Mouse (Mus musculus) heart, embryonic 11.5 days (tissue): ENCODE data around the gene Osbpl7. TPM values are rescaled to one million over a fixed set of nuclear protein-coding genes. Genes with fewer than 3 reads are reported as not detected.

Source experiments
- ATAC-seq: fragments of 200-750 bp; cut with Nextera tagmentation; replicated peaks from 2 replicates; pipeline ENCODE4 v1.8.0; 2017; ENCODE audit warnings: moderate library complexity; ENCODE audit not compliant: insufficient number of reproducible peaks, low FRiP score, low TSS enrichment
- H3K27ac ChIP-seq: fragments of 300-500 bp; sonication (generic); 2 replicates; pipeline ENCODE4 v1.5.1; 2014; ENCODE audit warnings: mild to moderate bottlenecking, low read depth, low read length
- H3K27me3 ChIP-seq: fragments of 300-500 bp; sonication (generic); 2 replicates; pipeline ENCODE4 v1.6.1; 2014; ENCODE audit warnings: mild to moderate bottlenecking, low read length, mixed read lengths; ENCODE audit not compliant: control insufficient read depth, insufficient read depth
- H3K36me3 ChIP-seq: fragments of 300-500 bp; sonication (generic); 2 replicates; pipeline ENCODE4 v1.6.1; 2014; ENCODE audit warnings: mild to moderate bottlenecking, low read length, moderate library complexity, mixed read lengths; ENCODE audit not compliant: control insufficient read depth, insufficient read depth
- H3K4me1 ChIP-seq: fragments of 300-500 bp; sonication (generic); 2 replicates; pipeline ENCODE4 v1.6.1; 2014; ENCODE audit warnings: low read length; ENCODE audit not compliant: control insufficient read depth, insufficient read depth
- H3K4me2 ChIP-seq: fragments of 300-500 bp; sonication (generic); 2 replicates; pipeline ENCODE4 v1.6.1; 2014; ENCODE audit warnings: mild to moderate bottlenecking, moderate library complexity
- H3K4me3 ChIP-seq: fragments of 300-500 bp; sonication (generic); 2 replicates; pipeline ENCODE4 v1.5.1; 2014; ENCODE audit warnings: low read depth, low read length
- H3K9ac ChIP-seq: fragments of 300-500 bp; sonication (generic); 2 replicates; pipeline ENCODE4 v1.6.1; 2014; ENCODE audit warnings: mild to moderate bottlenecking, low read depth, low read length, moderate library complexity
- H3K9me3 ChIP-seq: fragments of 300-500 bp; sonication (generic); replicated peaks from 2 replicates; pipeline ENCODE4 v1.6.1; 2016; ENCODE audit warnings: low read length; ENCODE audit not compliant: control insufficient read depth
- WGBS: fragments of 180-500 bp; shearing (Covaris S2); extraction: QIAGEN DNeasy Blood & Tissue Kit; methylation state at CpG from one replicate; pipeline ENCODE4 v1.1.7; 2014; ENCODE audit not compliant: insufficient replicate concordance; 5-methylcytosine and 5-hydroxymethylcytosine counted together
- polyA plus RNA-seq: library from polyadenylated mRNA; unstranded; fragments of >200 nt; fragmentation: Nextera tagmentation; extraction: Ambion mirVana; gene quantifications from 2 replicates; pipeline ENCODE4 v1.2.1, GENCODE M21; 2014

The Osbpl7 gene
- polyA plus RNA-seq, 1 experiment from 2014 or later, result 4.1 TPM

DNA sequence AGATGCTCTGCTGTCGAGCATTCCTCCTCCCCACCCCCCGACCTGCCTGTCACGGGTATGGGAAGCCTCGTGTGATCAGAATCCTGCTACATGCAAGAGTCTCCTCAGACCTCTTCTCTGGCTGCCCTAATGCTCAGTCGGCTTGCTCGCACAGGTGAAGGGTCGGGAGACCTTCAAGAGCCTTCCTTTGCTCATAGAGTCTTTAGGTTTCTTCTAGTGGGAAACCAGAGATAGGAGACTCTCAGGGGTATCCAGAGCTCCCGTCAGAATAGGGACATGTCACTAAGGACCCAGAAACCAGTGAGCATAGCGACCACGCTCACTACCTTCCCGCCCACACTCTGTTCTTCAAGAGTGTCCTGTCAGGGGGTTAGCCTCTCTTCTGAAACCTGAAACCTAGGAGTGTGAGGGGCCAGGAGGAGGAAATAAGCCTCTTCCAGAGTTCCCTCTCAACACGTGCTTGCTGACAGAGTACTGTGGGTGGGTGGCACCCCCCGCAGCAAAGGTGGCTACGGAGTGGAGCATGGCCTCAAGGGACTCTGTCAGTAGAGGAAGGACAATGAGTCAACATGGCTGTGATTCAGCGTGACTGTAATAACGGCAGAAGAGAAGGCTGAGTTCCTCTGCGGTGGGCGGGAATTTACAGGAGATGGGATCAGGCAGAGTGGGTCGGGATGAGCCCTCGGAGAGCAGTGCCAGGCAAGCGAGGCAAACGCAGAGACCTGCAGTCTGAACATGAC, 33.1 kb downstream of the Osbpl7 start:
- H3K9me3 ChIP-seq, result no peaks in the 10 kb centered on the region
- H3K27me3 ChIP-seq, result peaks cover 7% of the 10 kb centered on the region; the same call in 1 of the 2 replicates
- H3K27ac ChIP-seq, result no peak overlapping the region
- no peak overlapping the region for H3K9ac ChIP-seq
- peaks cover 12% of the 10 kb centered on the region for H3K4me1 ChIP-seq
- H3K4me3 ChIP-seq, result no peak overlapping the region
- no peak for ATAC-seq
- peak overlapping the region; percentile 44 for H3K4me2 ChIP-seq
- WGBS, result 17% methylated on average over 22 of the region's 22 CpGs
- H3K36me3 ChIP-seq, result no peaks in the 10 kb centered on the region

DNA sequence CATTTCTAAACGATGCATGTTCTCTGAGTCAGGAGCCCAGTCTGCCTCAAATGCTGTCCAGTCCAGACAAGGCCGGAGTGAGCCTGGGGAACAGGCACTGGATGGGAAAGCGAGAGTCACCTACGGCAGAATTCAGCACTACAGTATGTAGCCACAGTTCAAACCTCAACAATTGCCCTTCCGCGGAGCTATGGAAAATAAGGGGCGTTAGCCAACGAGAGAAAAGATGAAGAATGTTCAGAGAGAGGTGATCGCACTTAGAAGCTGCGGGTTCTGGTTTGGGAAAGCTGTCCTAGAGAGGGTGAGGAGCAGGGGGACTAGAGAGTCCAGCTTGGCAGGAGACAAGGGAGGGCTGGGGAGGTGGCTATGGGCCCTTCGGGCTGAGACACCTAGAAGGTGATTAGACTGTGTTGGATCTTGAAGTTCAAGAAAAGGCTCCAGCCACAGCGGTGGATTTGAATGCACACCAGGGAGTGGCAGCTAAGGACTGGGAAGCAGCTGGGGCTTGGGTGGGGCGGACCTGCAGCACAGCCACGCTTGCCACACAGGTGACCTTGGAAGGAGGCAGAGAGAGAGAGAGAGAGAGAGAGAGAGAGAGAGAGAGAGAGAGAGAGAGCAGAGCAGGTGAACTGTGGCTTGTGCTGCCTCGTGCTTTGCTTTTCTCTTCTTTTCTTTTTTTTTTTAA, 34.5 kb downstream of the Osbpl7 start:
- 83% methylated on average over 15 of the region's 15 CpGs for WGBS
- Histone ChIP-seq H3K4me1 (peaks cover 12% of the 10 kb centered on the region), H3K27ac (no peak overlapping the region), H3K36me3 (no peaks in the 10 kb centered on the region), H3K4me2 (no peak overlapping the region), H3K9me3 (no peaks in the 10 kb centered on the region), H3K9ac (no peak overlapping the region), H3K27me3 (peaks cover 7% of the 10 kb centered on the region; the same call in 1 of the 2 replicates), H3K4me3 (no peak overlapping the region)
- no peak for ATAC-seq

DNA sequence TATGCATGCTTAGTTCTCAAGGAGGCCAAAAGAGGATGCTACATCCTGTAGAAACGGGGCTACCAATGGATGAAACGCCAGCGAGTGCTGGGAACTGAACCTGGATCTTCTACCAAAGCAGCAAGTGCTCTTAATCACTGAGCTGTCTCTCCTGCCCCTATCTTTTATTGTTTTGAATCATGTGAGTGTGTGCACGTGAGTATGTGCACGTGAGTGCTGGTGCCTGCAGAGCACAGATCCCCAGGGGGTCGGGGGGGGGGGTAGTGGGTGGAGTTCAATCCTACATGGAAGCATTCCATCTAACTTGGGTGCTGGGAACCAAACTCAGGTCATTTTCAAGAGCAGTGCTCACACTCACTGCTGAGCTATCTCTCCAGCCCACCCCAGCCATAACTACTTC, 35.9 kb downstream of the Osbpl7 start:
- H3K36me3 ChIP-seq, result no peaks in the 10 kb centered on the region
- ATAC-seq, result no peak
- H3K4me2 ChIP-seq, result no peak overlapping the region
- no peak overlapping the region for H3K27ac ChIP-seq
- H3K27me3 ChIP-seq, result peaks cover 7% of the 10 kb centered on the region; the same call in 1 of the 2 replicates
- no peaks in the 10 kb centered on the region for H3K9me3 ChIP-seq
- H3K9ac ChIP-seq, result no peak overlapping the region
- WGBS, result 71% methylated on average over 6 of the region's 6 CpGs
- no peak overlapping the region for H3K4me3 ChIP-seq
- peaks cover 12% of the 10 kb centered on the region for H3K4me1 ChIP-seq

DNA sequence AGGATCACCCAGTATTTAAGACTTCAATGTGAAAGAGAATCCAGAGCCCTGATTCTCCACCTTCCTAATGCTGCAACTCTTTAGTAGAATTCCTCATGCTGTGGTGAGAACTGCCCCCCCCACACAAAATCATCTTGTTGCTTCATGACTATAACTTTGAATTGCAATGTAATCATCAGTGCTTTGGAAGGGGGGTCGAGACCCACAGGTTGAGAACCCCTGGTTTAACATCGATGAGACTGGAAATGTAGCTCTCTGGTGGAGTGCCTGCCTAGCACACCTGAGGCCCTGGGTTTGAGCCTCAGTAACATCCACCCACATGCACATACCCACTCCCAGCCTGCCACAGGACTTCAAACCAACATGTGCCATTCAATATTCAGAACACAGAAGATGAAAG, 44.2 kb downstream of the Osbpl7 start:
- Histone ChIP-seq H3K4me1 (peaks cover 4% of the 10 kb centered on the region), H3K27ac (no peak overlapping the region), H3K9ac (no peak overlapping the region), H3K36me3 (no peaks in the 10 kb centered on the region), H3K9me3 (no peaks in the 10 kb centered on the region), H3K27me3 (peaks cover 33% of the 10 kb centered on the region), H3K4me2 (no peak overlapping the region), H3K4me3 (no peak overlapping the region)
- WGBS, result 76% methylated on average over 2 of the region's 2 CpGs
- no peak for ATAC-seq

DNA sequence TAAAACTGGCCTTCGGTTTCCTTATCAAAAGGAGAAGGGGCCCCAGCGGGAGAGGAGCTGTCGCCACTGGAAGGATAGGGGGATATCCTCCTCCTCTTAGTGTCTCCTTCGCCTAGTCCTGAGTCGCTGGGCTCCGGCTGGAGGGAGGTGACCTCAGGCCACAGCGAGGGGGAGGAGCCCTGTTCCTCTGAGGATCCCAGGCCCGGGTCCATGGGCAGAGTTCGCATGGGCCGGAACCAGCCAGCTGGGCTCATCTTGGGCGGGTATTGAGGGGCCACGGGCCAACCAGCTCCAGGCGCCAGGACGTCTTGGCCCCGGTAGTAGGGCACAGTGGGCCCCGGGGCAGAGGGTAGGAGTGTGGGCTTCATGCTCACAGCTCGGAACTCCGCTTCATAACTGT, 48.4 kb downstream of the Osbpl7 start:
- no peak overlapping the region for H3K9ac ChIP-seq
- H3K4me3 ChIP-seq, result peak overlapping the region; percentile 21; the same call in 1 of the 2 replicates
- H3K9me3 ChIP-seq, result no peaks in the 10 kb centered on the region
- peak overlapping the region; percentile 46 for H3K4me2 ChIP-seq
- 13% methylated on average over 18 of the region's 18 CpGs for WGBS
- peaks cover 43% of the 10 kb centered on the region for H3K27me3 ChIP-seq
- H3K4me1 ChIP-seq, result peaks cover 4% of the 10 kb centered on the region
- no peak overlapping the region for H3K27ac ChIP-seq
- no peaks in the 10 kb centered on the region for H3K36me3 ChIP-seq
- ATAC-seq, result no peak

DNA sequence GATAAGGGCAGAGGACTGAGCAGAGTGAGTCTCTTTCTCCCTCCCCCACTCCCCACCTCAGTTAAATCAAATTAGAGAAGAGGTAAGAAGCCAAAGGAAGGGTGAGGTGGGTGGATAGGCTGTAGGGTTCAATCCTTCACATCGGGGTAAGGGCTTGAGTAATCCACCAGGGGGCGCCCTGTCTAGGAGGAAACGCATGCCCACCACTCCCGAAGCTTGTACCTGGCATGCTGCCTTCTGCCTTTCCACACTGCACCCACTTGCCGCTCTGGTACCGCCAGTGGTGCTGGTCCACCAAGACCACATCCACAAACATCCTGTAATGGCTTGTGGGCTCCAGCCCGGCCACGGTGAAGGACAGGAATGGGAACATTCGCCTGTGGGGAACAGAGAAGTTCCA, 51.3 kb downstream of the Osbpl7 start:
- no peak overlapping the region for H3K4me3 ChIP-seq
- ATAC-seq, result no peak
- H3K4me1 ChIP-seq, result peaks cover 4% of the 10 kb centered on the region
- WGBS, result 17% methylated on average over 9 of the region's 9 CpGs
- H3K9me3 ChIP-seq, result no peaks in the 10 kb centered on the region
- peaks cover 40% of the 10 kb centered on the region for H3K27me3 ChIP-seq
- no peaks in the 10 kb centered on the region; the same call in 1 of the 2 replicates for H3K36me3 ChIP-seq
- H3K27ac ChIP-seq, result no peak overlapping the region
- no peak overlapping the region for H3K4me2 ChIP-seq
- no peak overlapping the region for H3K9ac ChIP-seq

DNA sequence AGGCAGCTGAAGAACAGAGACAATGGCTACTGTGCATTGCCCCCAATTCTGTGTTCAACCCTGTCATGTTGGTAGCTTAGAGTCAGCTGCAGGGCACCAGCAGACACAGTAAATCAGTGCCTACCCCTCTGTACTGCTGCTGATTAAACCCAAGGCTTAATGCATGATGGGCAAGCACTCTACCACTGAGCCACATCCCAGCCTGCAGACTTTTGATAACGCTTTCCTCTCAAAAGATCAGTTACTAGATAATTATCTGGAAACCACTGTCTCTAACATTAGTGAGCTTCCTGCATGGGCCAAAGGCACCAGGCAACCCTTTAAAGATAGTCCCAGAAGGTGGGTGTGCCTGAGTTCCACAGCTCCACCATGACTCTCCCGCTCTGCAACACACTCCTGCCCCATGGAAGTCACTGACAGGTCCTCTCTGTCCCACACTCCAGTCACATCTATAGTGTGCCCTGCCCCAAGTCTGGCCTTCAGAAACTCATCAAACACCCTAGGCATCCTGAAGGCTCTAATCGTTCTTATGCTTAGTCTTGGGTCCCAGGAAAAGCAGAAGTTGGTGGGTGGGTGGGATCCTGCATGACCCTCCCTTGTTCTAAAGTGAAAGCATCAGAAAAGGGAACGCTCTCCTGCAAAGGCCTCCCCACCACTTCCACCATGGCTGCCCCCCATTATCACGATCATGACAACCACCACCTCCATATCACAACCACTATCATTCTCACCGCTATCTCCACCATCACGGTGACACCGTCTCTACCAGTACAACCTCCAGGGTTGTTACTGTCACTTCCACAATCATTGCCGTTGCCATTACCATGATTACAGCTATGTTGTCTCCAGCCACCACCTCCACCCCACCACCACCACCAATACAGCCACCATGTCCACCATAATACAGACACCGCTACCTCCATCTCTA, 53.0 kb downstream of the Osbpl7 start:
- H3K36me3 ChIP-seq, result no peaks in the 10 kb centered on the region; the same call in 1 of the 2 replicates
- H3K27me3 ChIP-seq, result peaks cover 23% of the 10 kb centered on the region
- H3K4me3 ChIP-seq, result no peak overlapping the region
- H3K9me3 ChIP-seq, result no peaks in the 10 kb centered on the region
- H3K4me1 ChIP-seq, result peaks cover 4% of the 10 kb centered on the region
- ATAC-seq, result no peak
- no peak overlapping the region for H3K27ac ChIP-seq
- H3K4me2 ChIP-seq, result no peak overlapping the region
- H3K9ac ChIP-seq, result no peak overlapping the region
- 83% methylated on average over 10 of the region's 10 CpGs for WGBS

DNA sequence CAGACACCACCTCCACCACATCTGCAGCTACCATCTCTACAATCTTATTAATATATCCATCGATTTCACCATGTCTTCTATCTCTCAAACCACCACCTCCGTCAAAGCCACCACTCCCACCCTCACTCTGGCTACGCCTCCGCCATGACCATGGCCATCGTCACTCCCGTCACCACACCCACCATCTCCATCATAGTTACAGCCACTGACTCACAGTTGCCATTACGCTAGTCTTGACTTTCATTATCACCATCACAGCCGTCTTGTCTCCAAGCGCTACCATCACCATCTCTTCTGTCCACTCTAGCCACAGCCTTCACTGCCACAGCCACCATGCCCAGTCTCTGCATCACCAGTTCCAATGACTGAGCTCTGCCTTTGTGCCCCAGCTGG, 53.7 kb downstream of the Osbpl7 start:
- Histone ChIP-seq H3K36me3 (no peaks in the 10 kb centered on the region; the same call in 1 of the 2 replicates), H3K27me3 (peaks cover 17% of the 10 kb centered on the region), H3K9me3 (no peaks in the 10 kb centered on the region), H3K4me2 (no peak overlapping the region), H3K4me1 (no peaks in the 10 kb centered on the region), H3K4me3 (no peak overlapping the region), H3K9ac (no peak overlapping the region), H3K27ac (no peak overlapping the region)
- no peak for ATAC-seq
- WGBS, result 85% methylated on average over 9 of the region's 9 CpGs
